Mouse (Mus musculus) forebrain, embryonic 11.5 days (tissue): ENCODE results near the gene Slc6a4. TPM values are rescaled to one million over a fixed set of nuclear protein-coding genes. Genes with fewer than 3 reads are reported as not detected.
"Not testable (repeated sequence)": the region's sequence is repeated elsewhere in the genome, so short reads cannot be mapped to it uniquely, and the experiment has no call there.

Source experiments
- ATAC-seq: fragments of 200-750 bp; cut with Nextera tagmentation; replicated peaks from 2 replicates; pipeline ENCODE4 v1.8.0; 2017; ENCODE audit warnings: moderate TSS enrichment; ENCODE audit not compliant: low FRiP score
- DNase-seq: peaks from one replicate; pipeline ENCODE4 v3.0.0-alpha.2; 2017; ENCODE audit warnings: low spot score
- H3K27ac ChIP-seq: fragments of 300-500 bp; sonication (generic); 2 replicates; pipeline ENCODE4 v1.5.1; 2014; ENCODE audit warnings: low read depth, low read length
- H3K27me3 ChIP-seq: fragments of 300-500 bp; sonication (generic); 2 replicates; pipeline ENCODE4 v1.6.1; 2014; ENCODE audit warnings: mild to moderate bottlenecking, low read length, mixed read lengths; ENCODE audit not compliant: control insufficient read depth, insufficient read depth
- H3K36me3 ChIP-seq: fragments of 300-500 bp; sonication (generic); 2 replicates; pipeline ENCODE4 v1.6.1; 2014; ENCODE audit warnings: mild to moderate bottlenecking, low read length, moderate library complexity, mixed read lengths; ENCODE audit not compliant: control insufficient read depth, insufficient read depth
- H3K4me1 ChIP-seq: fragments of 300-500 bp; sonication (generic); replicated peaks from 2 replicates; pipeline ENCODE4 v1.6.1; 2014; ENCODE audit warnings: low read length, mixed read lengths; ENCODE audit not compliant: control insufficient read depth, insufficient read depth
- H3K4me2 ChIP-seq: fragments of 300-500 bp; sonication (generic); 2 replicates; pipeline ENCODE4 v1.6.1; 2014; ENCODE audit warnings: low read depth, mild to moderate bottlenecking, low read length, moderate library complexity, mixed read lengths; ENCODE audit not compliant: severe bottlenecking
- H3K4me3 ChIP-seq: fragments of 300-500 bp; sonication (generic); 2 replicates; pipeline ENCODE4 v1.5.1; 2014; ENCODE audit warnings: low read depth, low read length
- H3K9ac ChIP-seq: fragments of 300-500 bp; sonication (generic); 2 replicates; pipeline ENCODE4 v1.6.1; 2014; ENCODE audit warnings: low read length
- H3K9me3 ChIP-seq: fragments of 300-500 bp; sonication (generic); 2 replicates; pipeline ENCODE4 v1.6.1; 2016; ENCODE audit warnings: low read length, mixed read lengths; ENCODE audit not compliant: control insufficient read depth
- WGBS: fragments of 180-500 bp; shearing (Covaris S2); extraction: QIAGEN DNeasy Blood & Tissue Kit; methylation state at CpG from one replicate; pipeline ENCODE4 v1.1.7; 2014; 5-methylcytosine and 5-hydroxymethylcytosine counted together
- polyA plus RNA-seq: library from polyadenylated mRNA; unstranded; fragments of >200 nt; fragmentation: Nextera tagmentation; extraction: Ambion mirVana; gene quantifications from 2 replicates; pipeline ENCODE4 v1.2.1, GENCODE M21; 2014

Gene Slc6a4
- polyA plus RNA-seq, 1 experiment from 2014 or later: 1.2 TPM

- no peaks in the 10 kb centered on the region for H3K4me1 ChIP-seq
- ATAC-seq (no peak), DNase-seq (no peak)
- no peak overlapping the region for H3K4me3 ChIP-seq
- H3K27me3 ChIP-seq: no peaks in the 10 kb centered on the region
- no peak overlapping the region for H3K9ac ChIP-seq
- no peaks in the 10 kb centered on the region for H3K36me3 ChIP-seq
- no peak overlapping the region for H3K4me2 ChIP-seq
- 82% methylated on average over 14 of the region's 14 CpGs for WGBS
- no peaks in the 10 kb centered on the region for H3K9me3 ChIP-seq
- no peak overlapping the region for H3K27ac ChIP-seq
Measured at GRCm38 (mm10) chr11:77031151-77031934, 32.9 kb downstream of the Slc6a4 start.

GRCm38 (mm10) chr11:77041891-77042290, 43.5 kb downstream of the Slc6a4 start:
- H3K4me3 ChIP-seq: no peak overlapping the region
- H3K9me3 ChIP-seq: no peaks in the 10 kb centered on the region
- H3K27me3 ChIP-seq: no peaks in the 10 kb centered on the region
- DNase-seq (no peak), ATAC-seq (no peak)
- H3K4me1 ChIP-seq: no peaks in the 10 kb centered on the region
- no peak overlapping the region for H3K27ac ChIP-seq
- H3K4me2 ChIP-seq: no peak overlapping the region
- H3K9ac ChIP-seq: no peak overlapping the region
- H3K36me3 ChIP-seq: peaks cover 8% of the 10 kb centered on the region; the same call in 1 of the 2 replicates
- WGBS: 90% methylated on average over 4 of the region's 4 CpGs

- Histone ChIP-seq H3K9ac (no peak overlapping the region), H3K27me3 (no peaks in the 10 kb centered on the region), H3K36me3 (peaks cover 8% of the 10 kb centered on the region; the same call in 1 of the 2 replicates), H3K9me3 (no peaks in the 10 kb centered on the region), H3K27ac (no peak overlapping the region), H3K4me3 (no peak overlapping the region), H3K4me2 (no peak overlapping the region), H3K4me1 (no peaks in the 10 kb centered on the region)
- DNase-seq (no peak), ATAC-seq (no peak)
- WGBS: 76% methylated on average over 2 of the region's 2 CpGs
Measured at GRCm38 (mm10) chr11:77042816-77043215, 44.4 kb downstream of the Slc6a4 start.

- Histone ChIP-seq H3K4me1 (no peaks in the 10 kb centered on the region), H3K27me3 (no peaks in the 10 kb centered on the region), H3K4me3 (no peak overlapping the region), H3K9me3 (no peaks in the 10 kb centered on the region), H3K36me3 (no peaks in the 10 kb centered on the region), H3K9ac (no peak overlapping the region), H3K27ac (no peak overlapping the region), H3K4me2 (no peak overlapping the region)
- ATAC-seq (no peak), DNase-seq (no peak)
- WGBS: 79% methylated on average over 5 of the region's 5 CpGs
Measured at GRCm38 (mm10) chr11:77061951-77062350, 63.5 kb downstream of the Slc6a4 start.

GRCm38 (mm10) chr11:77063406-77063805, 65.0 kb downstream of the Slc6a4 start:
- 91% methylated on average over 2 of the region's 2 CpGs for WGBS
- no peaks in the 10 kb centered on the region for H3K4me1 ChIP-seq
- DNase-seq (no peak), ATAC-seq (no peak)
- H3K27ac ChIP-seq: no peak overlapping the region
- H3K27me3 ChIP-seq: no peaks in the 10 kb centered on the region
- H3K4me2 ChIP-seq: no peak overlapping the region
- H3K4me3 ChIP-seq: no peak overlapping the region
- no peak overlapping the region for H3K9ac ChIP-seq
- H3K9me3 ChIP-seq: no peaks in the 10 kb centered on the region
- H3K36me3 ChIP-seq: no peaks in the 10 kb centered on the region

- ATAC-seq (no peak), DNase-seq (no peak)
- Histone ChIP-seq H3K4me1 (no peaks in the 10 kb centered on the region), H3K9me3 (no peaks in the 10 kb centered on the region), H3K36me3 (no peaks in the 10 kb centered on the region), H3K4me2 (no peak overlapping the region), H3K4me3 (no peak overlapping the region), H3K27me3 (no peaks in the 10 kb centered on the region), H3K9ac (no peak overlapping the region), H3K27ac (no peak overlapping the region)
- 91% methylated on average over 4 of the region's 4 CpGs for whole genome bisulfite sequencing
Measured at GRCm38 (mm10) chr11:77068825-77069224, 70.4 kb downstream of the Slc6a4 start.

GRCm38 (mm10) chr11:77070721-77071120, 72.3 kb downstream of the Slc6a4 start:
- WGBS: 85% methylated on average over 4 of the region's 4 CpGs
- no peak overlapping the region for H3K4me3 ChIP-seq
- no peak overlapping the region for H3K9ac ChIP-seq
- ATAC-seq (no peak), DNase-seq (no peak)
- H3K4me2 ChIP-seq: no peak overlapping the region
- H3K27ac ChIP-seq: no peak overlapping the region
- H3K4me1 ChIP-seq: no peaks in the 10 kb centered on the region
- H3K9me3 ChIP-seq: no peaks in the 10 kb centered on the region
- no peaks in the 10 kb centered on the region; the same call in 1 of the 2 replicates for H3K36me3 ChIP-seq
- no peaks in the 10 kb centered on the region for H3K27me3 ChIP-seq

- H3K9ac ChIP-seq: peak overlapping the region; percentile 73
- H3K4me3 ChIP-seq: peak overlapping the region; percentile 93
- DNase-seq, H3K27ac ChIP-seq, H3K9me3 ChIP-seq, H3K27me3 ChIP-seq, ATAC-seq, H3K4me1 ChIP-seq, H3K36me3 ChIP-seq: not testable (repeated sequence)
- peak overlapping the region; percentile 91 for H3K4me2 ChIP-seq
- 56% methylated on average over 4 of the region's 4 CpGs for WGBS
Measured at GRCm38 (mm10) chr11:77077331-77077730, 78.9 kb downstream of the Slc6a4 start.

GRCm38 (mm10) chr11:77077792-77078191, 79.4 kb downstream of the Slc6a4 start:
- Histone ChIP-seq H3K4me3 (peak overlapping the region; percentile 93), H3K27ac (peak overlapping the region; percentile 68; the same call in 1 of the 2 replicates), H3K9ac (peak overlapping the region; percentile 73), H3K4me1 (no peaks in the 10 kb centered on the region), H3K27me3 (no peaks in the 10 kb centered on the region), H3K36me3 (no peaks in the 10 kb centered on the region; the same call in 1 of the 2 replicates), H3K4me2 (peak overlapping the region; percentile 91), H3K9me3 (no peaks in the 10 kb centered on the region)
- 0 out of 2 replicates have a peak, but pooled peaks have one; percentile 10 for ATAC-seq
- DNase-seq: no peak
- 2% methylated on average over 16 of the region's 16 CpGs for WGBS
